Mouse (Mus musculus) lung, embryonic 16.5 days (tissue): ENCODE results near the gene Map10. TPM values are rescaled to one million over a fixed set of nuclear protein-coding genes. Genes with fewer than 3 reads are reported as not detected.

ENCODE experiments used
- ATAC-seq: fragments of 200-750 bp; cut with Nextera tagmentation; 2 replicates; pipeline ENCODE4 v1.8.0; 2017; ENCODE audit warnings: low read depth, mild to moderate bottlenecking, moderate library complexity
- H3K27ac ChIP-seq: fragments of 300-500 bp; sonication (generic); 2 replicates; pipeline ENCODE4 v1.5.1; 2014; ENCODE audit warnings: mild to moderate bottlenecking, control low read depth, low read length
- H3K27me3 ChIP-seq: fragments of 300-500 bp; sonication (generic); 2 replicates; pipeline ENCODE4 v1.6.1; 2014; ENCODE audit warnings: low read depth, low read length, mixed read lengths; ENCODE audit not compliant: control insufficient read depth, insufficient read depth
- H3K36me3 ChIP-seq: fragments of 300-500 bp; sonication (generic); 2 replicates; pipeline ENCODE4 v1.6.1; 2014; ENCODE audit warnings: low read length; ENCODE audit not compliant: control insufficient read depth, insufficient read depth
- H3K4me1 ChIP-seq: fragments of 300-500 bp; sonication (generic); replicated peaks from 2 replicates; pipeline ENCODE4 v1.6.1; 2014; ENCODE audit warnings: low read length, mixed read lengths; ENCODE audit not compliant: control insufficient read depth, insufficient read depth
- H3K4me2 ChIP-seq: fragments of 300-500 bp; sonication (generic); 2 replicates; pipeline ENCODE4 v1.6.1; 2014; ENCODE audit warnings: low read depth, low read length, control low read depth
- H3K4me3 ChIP-seq: fragments of 300-500 bp; sonication (generic); 2 replicates; pipeline ENCODE4 v1.5.1; 2014; ENCODE audit warnings: mild to moderate bottlenecking, low read length, control low read depth
- H3K9ac ChIP-seq: fragments of 300-500 bp; sonication (generic); 2 replicates; pipeline ENCODE4 v1.6.1; 2014; ENCODE audit warnings: low read length, control low read depth
- H3K9me3 ChIP-seq: fragments of 300-500 bp; sonication (generic); 2 replicates; pipeline ENCODE4 v1.6.1; 2016; ENCODE audit warnings: low read length; ENCODE audit not compliant: control insufficient read depth
- WGBS: fragments of 180-500 bp; shearing (Covaris S2); extraction: QIAGEN DNeasy Blood & Tissue Kit; methylation state at CpG from one replicate; pipeline ENCODE4 v1.1.7; 2014; 5-methylcytosine and 5-hydroxymethylcytosine counted together
- polyA plus RNA-seq: library from polyadenylated mRNA; unstranded; fragments of >200 nt; fragmentation: Nextera tagmentation; extraction: Ambion mirVana; gene quantifications from 2 replicates; pipeline ENCODE4 v1.2.1, GENCODE M21; 2015

The Map10 gene
- polyA plus RNA-seq, 1 experiment from 2014 or later, result 6.8 TPM

DNA sequence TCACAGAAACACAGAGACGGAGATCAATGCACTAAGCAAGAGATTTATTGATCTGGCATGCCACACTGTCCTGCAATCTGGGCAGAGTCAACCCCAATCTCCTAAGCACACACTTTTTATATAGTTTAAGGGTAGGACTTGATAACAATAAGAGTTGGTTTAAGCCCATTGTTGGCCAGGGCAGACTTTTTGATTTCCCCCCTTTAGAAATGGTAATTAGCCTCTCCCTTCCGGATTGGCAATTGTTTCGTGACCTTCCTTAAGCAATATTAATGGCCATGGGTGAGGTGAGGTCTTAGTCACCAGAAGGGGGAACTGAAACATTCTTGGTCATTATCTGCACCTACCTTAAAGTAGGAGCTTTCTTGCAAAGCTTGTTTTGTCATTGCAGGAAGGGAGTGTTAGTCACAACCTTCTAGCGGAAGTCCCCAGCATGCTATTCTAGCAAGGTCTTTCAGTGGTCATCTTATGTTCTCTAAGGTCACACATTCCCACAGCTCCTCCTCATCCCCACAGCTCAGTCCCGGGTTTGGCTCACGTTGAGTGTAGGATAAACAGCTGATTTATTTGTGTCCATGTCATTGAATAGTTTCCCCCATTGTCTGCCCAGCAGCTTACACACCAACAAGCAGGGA lies 29.9 kb downstream of the Map10 start:
- no peaks in the 10 kb centered on the region for H3K36me3 ChIP-seq
- no peak overlapping the region for H3K27ac ChIP-seq
- ATAC-seq, result no peak
- H3K9ac ChIP-seq, result no peak overlapping the region
- no peak overlapping the region for H3K4me2 ChIP-seq
- H3K9me3 ChIP-seq, result no peaks in the 10 kb centered on the region; the same call in 1 of the 2 replicates
- H3K4me3 ChIP-seq, result no peak overlapping the region
- no peaks in the 10 kb centered on the region for H3K27me3 ChIP-seq
- WGBS, result 69% methylated on average over 6 of the region's 6 CpGs
- H3K4me1 ChIP-seq, result no peaks in the 10 kb centered on the region

DNA sequence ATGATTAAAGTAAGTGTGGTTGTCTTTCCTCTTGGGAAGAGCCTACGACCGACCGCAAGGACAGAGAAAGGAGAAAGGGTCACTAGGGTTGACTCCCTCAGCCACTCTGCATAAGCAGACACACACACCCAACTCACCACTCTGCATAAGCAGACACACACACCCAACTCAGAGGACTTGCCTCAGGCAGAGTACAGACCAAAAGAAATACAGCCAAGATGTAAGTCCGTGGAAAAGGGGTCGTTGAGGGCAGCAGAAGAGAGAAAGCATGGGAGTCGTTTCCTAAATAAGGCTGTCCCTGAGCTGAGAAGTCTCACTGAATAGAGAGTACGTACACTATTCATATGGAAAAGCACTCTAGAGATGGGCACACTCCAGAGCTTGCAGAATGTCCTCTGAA lies 30.8 kb downstream of the Map10 start:
- Histone ChIP-seq H3K4me2 (no peak overlapping the region), H3K27me3 (no peaks in the 10 kb centered on the region), H3K9ac (no peak overlapping the region), H3K9me3 (no peaks in the 10 kb centered on the region; the same call in 1 of the 2 replicates), H3K27ac (no peak overlapping the region), H3K4me1 (no peaks in the 10 kb centered on the region), H3K36me3 (no peaks in the 10 kb centered on the region), H3K4me3 (no peak overlapping the region)
- 78% methylated on average over 7 of the region's 7 CpGs for WGBS
- no peak for ATAC-seq

DNA sequence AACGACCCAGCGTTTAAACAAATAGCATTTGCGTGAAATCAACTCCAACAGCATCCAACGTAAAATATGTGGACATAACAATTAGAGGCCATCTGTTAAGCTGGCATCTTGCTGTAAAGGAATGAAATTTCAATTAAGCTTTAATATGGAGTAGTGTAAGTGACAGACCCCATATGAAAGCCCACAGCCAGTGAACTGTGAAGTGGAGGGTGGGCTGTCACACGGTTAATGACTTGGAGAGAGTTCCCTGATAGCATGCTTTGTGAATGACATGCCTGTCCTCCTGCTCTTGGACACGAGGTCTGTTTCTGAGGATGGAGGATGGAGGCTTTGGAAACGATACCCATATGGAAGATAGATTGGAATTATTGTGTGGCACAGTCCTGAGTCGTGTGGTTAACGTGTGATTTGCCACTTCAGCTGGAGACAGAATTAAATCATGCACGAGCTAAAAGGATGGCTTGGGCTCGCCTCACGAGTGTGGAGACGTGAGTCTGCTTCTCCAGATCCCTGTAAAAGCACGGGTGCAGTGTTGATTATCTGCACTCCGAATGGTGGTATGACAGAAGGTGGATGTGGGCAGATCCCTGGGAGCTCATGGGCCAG lies 33.4 kb downstream of the Map10 start:
- no peak overlapping the region for H3K4me2 ChIP-seq
- no peaks in the 10 kb centered on the region for H3K36me3 ChIP-seq
- no peak for ATAC-seq
- no peaks in the 10 kb centered on the region; the same call in 1 of the 2 replicates for H3K9me3 ChIP-seq
- H3K27me3 ChIP-seq, result no peaks in the 10 kb centered on the region
- no peaks in the 10 kb centered on the region for H3K4me1 ChIP-seq
- no peak overlapping the region for H3K4me3 ChIP-seq
- H3K9ac ChIP-seq, result no peak overlapping the region
- 71% methylated on average over 15 of the region's 15 CpGs for WGBS
- no peak overlapping the region for H3K27ac ChIP-seq

DNA sequence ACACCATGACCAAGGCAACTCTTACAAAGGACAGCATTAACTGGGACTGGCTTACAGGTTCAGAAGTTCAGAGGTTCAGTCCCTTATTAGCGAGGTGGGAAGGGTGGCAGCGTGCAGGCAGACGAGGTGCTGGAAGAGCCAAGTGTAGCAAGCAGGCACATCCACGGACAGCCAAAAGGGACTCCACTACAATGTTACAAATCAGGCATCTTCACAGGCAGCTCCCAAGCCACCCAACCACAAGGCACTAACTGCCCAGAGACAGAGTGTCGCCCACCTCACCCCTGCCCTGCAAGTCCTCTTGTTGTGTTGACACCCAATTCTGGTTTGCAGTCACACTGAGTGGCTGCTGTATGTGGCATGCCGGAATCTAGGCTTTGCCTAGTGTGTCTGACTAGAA lies 34.8 kb downstream of the Map10 start:
- H3K4me1 ChIP-seq, result no peaks in the 10 kb centered on the region
- no peak overlapping the region for H3K9ac ChIP-seq
- H3K36me3 ChIP-seq, result no peaks in the 10 kb centered on the region
- WGBS, result 90% methylated on average over 6 of the region's 6 CpGs
- H3K27me3 ChIP-seq, result no peaks in the 10 kb centered on the region
- no peaks in the 10 kb centered on the region for H3K9me3 ChIP-seq
- H3K27ac ChIP-seq, result no peak overlapping the region
- no peak overlapping the region for H3K4me2 ChIP-seq
- no peak overlapping the region for H3K4me3 ChIP-seq
- no peak for ATAC-seq

DNA sequence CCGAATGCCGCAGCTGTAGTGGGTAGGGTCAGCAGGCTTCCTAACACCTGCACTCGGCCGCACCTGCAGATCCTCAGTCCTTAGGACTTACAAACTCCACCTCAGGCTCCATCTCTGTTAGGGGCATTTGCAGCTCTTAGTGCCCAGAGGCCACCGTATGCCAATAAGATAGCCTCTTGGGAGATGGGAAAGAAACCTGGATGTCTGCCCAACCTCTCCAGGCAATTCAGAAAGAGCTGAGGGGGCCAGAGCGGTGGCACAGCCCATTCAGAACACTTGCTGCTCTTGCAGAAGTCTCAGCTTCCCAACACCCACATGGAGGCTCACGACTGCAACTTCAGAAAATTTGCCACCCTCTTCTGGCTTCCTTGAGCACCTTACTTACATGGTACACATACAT lies 36.2 kb downstream of the Map10 start:
- H3K9me3 ChIP-seq, result no peaks in the 10 kb centered on the region
- H3K27ac ChIP-seq, result no peak overlapping the region
- no peaks in the 10 kb centered on the region for H3K36me3 ChIP-seq
- H3K4me1 ChIP-seq, result no peaks in the 10 kb centered on the region
- no peak overlapping the region for H3K4me2 ChIP-seq
- no peaks in the 10 kb centered on the region for H3K27me3 ChIP-seq
- WGBS, result 74% methylated on average over 7 of the region's 7 CpGs
- no peak overlapping the region for H3K9ac ChIP-seq
- no peak overlapping the region for H3K4me3 ChIP-seq
- no peak for ATAC-seq

DNA sequence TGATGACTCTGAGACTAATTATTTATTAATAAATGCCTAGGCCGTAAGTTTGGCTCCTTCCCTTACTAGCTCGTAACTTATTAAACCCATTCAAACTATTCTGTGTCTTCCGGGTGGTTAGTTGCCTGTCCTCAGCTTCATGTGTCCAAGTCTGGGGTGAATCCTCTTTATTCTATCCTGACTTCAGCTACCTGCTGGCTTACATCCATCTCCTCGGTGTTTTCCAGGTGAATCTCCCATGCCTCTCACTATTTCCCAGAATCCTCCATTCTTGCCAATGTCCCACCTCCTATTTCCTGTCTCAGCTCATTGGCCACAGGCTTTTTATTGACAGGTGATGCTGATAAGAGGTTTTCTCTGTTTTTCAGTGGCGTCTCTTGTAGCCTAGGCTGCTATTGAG lies 39.6 kb downstream of the Map10 start:
- 83% methylated on average over 5 of the region's 5 CpGs for WGBS
- H3K27ac ChIP-seq, result no peak overlapping the region
- no peaks in the 10 kb centered on the region for H3K9me3 ChIP-seq
- no peak overlapping the region for H3K4me3 ChIP-seq
- no peaks in the 10 kb centered on the region for H3K4me1 ChIP-seq
- H3K36me3 ChIP-seq, result no peaks in the 10 kb centered on the region
- H3K4me2 ChIP-seq, result no peak overlapping the region
- H3K9ac ChIP-seq, result no peak overlapping the region
- no peak for ATAC-seq
- no peaks in the 10 kb centered on the region for H3K27me3 ChIP-seq

DNA sequence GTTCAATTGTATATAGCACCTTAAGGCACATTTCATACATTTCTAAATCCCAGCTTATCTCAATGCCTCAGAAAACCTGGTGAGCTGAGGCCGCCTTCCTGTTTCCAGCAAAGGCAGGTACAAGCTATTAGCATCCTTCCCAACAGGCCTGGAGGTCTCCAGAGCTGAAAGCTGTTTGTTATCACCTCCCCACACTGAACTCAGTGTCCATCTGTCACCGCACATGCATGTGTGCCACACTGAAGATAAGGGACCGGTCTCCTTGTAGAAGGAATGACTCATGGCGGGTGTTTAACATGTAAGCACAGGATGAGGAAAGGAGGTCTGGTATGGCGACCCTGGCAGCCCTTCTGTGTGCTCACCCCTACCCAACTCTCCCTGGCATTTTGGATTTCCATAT lies 41.9 kb downstream of the Map10 start:
- no peaks in the 10 kb centered on the region for H3K36me3 ChIP-seq
- no peak overlapping the region for H3K9ac ChIP-seq
- no peaks in the 10 kb centered on the region for H3K9me3 ChIP-seq
- no peak overlapping the region for H3K4me3 ChIP-seq
- no peak overlapping the region for H3K27ac ChIP-seq
- H3K4me1 ChIP-seq, result no peaks in the 10 kb centered on the region
- H3K27me3 ChIP-seq, result no peaks in the 10 kb centered on the region
- no peak overlapping the region for H3K4me2 ChIP-seq
- 71% methylated on average over 5 of the region's 5 CpGs for WGBS
- ATAC-seq, result no peak

DNA sequence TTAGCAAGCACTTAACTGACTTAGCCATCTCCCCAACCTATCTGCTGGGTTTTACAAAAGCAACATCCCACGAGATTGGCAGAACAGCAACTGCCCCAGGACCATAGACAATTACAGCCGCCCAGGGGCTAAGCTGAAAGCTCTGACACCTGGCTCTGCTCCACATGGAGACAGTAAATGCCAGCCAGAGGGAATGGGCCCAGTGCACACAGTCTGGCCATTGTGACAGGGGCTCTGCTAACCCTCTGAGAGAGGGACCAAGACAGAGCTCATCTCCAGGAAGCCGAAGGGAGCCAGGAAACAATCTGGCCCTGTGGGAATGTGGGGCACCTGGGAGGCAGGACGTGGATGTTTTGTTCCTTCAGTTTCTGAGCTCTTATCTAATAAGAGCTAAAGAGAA lies 46.6 kb downstream of the Map10 start:
- no peak for ATAC-seq
- Histone ChIP-seq H3K4me3 (no peak overlapping the region), H3K36me3 (no peaks in the 10 kb centered on the region), H3K4me1 (no peaks in the 10 kb centered on the region), H3K27me3 (no peaks in the 10 kb centered on the region), H3K4me2 (no peak overlapping the region), H3K27ac (no peak overlapping the region), H3K9me3 (no peaks in the 10 kb centered on the region), H3K9ac (no peak overlapping the region)
- WGBS, result 56% methylated on average over 4 of the region's 4 CpGs

DNA sequence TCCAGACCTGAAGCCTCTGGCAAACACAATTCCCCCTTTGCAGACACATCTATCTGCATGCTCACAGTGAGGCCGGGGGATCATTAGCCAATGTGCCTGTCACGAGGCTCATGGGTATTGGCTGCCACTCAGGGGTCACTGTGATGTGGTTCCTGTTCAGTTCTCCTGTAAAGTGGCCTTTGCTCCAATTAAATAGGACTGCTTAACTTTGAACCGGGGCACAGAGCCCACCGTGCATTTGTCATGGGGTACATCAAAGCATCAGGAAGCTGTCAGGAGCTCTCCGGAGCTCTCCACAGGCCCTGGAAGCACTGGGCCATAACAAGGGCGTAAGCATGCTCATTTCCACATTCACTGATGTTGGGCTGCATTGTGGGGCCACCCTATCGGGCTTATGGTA lies 47.0 kb downstream of the Map10 start:
- H3K4me1 ChIP-seq, result no peaks in the 10 kb centered on the region
- H3K36me3 ChIP-seq, result no peaks in the 10 kb centered on the region
- ATAC-seq, result no peak
- H3K4me2 ChIP-seq, result no peak overlapping the region
- no peak overlapping the region for H3K27ac ChIP-seq
- no peak overlapping the region for H3K9ac ChIP-seq
- H3K9me3 ChIP-seq, result no peaks in the 10 kb centered on the region
- no peak overlapping the region for H3K4me3 ChIP-seq
- no peaks in the 10 kb centered on the region for H3K27me3 ChIP-seq
- WGBS, result 39% methylated on average over 7 of the region's 7 CpGs
